Mouse (Mus musculus): ENCODE results near the gene Armh4. TPM values are rescaled to one million over a fixed set of nuclear protein-coding genes. Genes with fewer than 3 reads are reported as not detected.
"Not testable (repeated sequence)": the region's sequence is repeated elsewhere in the genome, so short reads cannot be mapped to it uniquely, and the experiment has no call there.

The Armh4 gene
- total and polyA plus RNA-seq, 3 experiments = not detected

DNA sequence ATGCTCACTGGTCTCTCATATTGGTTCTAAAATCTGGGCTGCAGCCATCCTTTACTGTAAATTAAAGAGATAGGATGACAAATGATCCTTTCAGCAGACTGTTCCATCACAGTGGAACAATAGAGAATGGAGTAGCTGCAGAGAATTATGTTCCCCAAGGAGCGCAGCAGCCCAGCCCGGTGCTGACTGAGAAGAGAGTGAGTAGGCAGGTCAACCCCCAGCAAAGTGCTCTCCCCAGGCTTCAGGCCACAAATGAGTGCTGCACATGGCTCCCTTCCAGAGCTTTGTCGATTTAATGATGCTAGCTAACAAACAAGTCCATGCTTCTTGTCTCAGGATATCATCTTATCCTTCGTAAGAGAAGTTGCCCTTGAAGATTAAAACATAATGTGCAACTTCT is 2.8 kb downstream of the Armh4 start:
- Histone ChIP-seq H3K4me3 (replicated peaks in 1 of 3; ENCODE audit: low read depth in 2 of 3, low read length in 2 of 3, poor library complexity in 1 of 3) (no peak overlapping the region), H3K4me1 (ENCODE audit: control insufficient read depth in 1 of 2, insufficient read depth in 2 of 2) (no peaks in the 10 kb centered on the region), H3K36me3 (replicated peaks in 1 of 2; ENCODE audit: control insufficient read depth in 1 of 2, insufficient read depth in 1 of 2, low read length in 1 of 2) (no peaks in the 10 kb centered on the region), H3K27ac (ENCODE audit: insufficient read depth, low read depth) (no peak overlapping the region), H3K9me3 (replicated peaks; ENCODE audit: low read length) (no peaks in the 10 kb centered on the region), H3K9ac (ENCODE audit: insufficient read depth, low read depth) (no peak overlapping the region), H3K4me2 (ENCODE audit: insufficient read depth, low read depth, poor library complexity, severe bottlenecking) (no peak overlapping the region), H3K27me3 (replicated peaks) (no peaks in the 10 kb centered on the region), H3K79me2 (replicated peaks; ENCODE audit: control insufficient read depth, extremely low read depth, insufficient read depth, poor library complexity, severe bottlenecking) (no peaks in the 10 kb centered on the region)
- TF ChIP-seq GABPA (IDR thresholded peaks at IDR 0.05; ENCODE audit: insufficient replicate concordance, low read depth, low read length) = no peak
- no peak for TF ChIP-seq MYC (IDR thresholded peaks at IDR 0.05; ENCODE audit: low read depth, low read length)
- TF ChIP-seq JUND (conservative IDR thresholded peaks at IDR 0.05; ENCODE audit: low read depth, low read length) = no peak
- TF ChIP-seq SMC3 (IDR thresholded peaks at IDR 0.05; ENCODE audit: low read depth, low read length) = no peak
- TF ChIP-seq ELF1 (IDR thresholded peaks at IDR 0.05; ENCODE audit: low read depth, low read length) = no peak
- no peak for TF ChIP-seq MXI1 (IDR thresholded peaks at IDR 0.05; ENCODE audit: low read depth, low read length)
- no peak for TF ChIP-seq SIN3A (IDR thresholded peaks at IDR 0.05; ENCODE audit: low read length)
- no peak for TF ChIP-seq ZNF384 (IDR thresholded peaks at IDR 0.05; ENCODE audit: low read depth, low read length)
- no peak for TF ChIP-seq NRF1 (IDR thresholded peaks at IDR 0.05; ENCODE audit: low read depth, low read length)
- TF ChIP-seq E2F4 (IDR thresholded peaks at IDR 0.05; ENCODE audit: insufficient replicate concordance, low read depth, low read length) = no peak
- TF ChIP-seq MEF2A (IDR thresholded peaks at IDR 0.05; ENCODE audit: borderline replicate concordance, low read depth, low read length) = no peak
- TF ChIP-seq RCOR1 (conservative IDR thresholded peaks at IDR 0.05; ENCODE audit: low read depth, low read length) = no peak
- in situ Hi-C loops (cut with MboI; ENCODE audit: low pct_ligation_motif_present, low pct_unique_long_range_greater_than_20kb, low sequenced_read_pairs) = no loop called here
- dilution Hi-C loops (cut with MboI; ENCODE audit: extremely low pct_ligation_motif_present, extremely low pct_unique_long_range_greater_than_20kb, low sequenced_read_pairs) = no loop called here
- DNase-seq (ENCODE audit: extremely low read depth) = no peak

DNA sequence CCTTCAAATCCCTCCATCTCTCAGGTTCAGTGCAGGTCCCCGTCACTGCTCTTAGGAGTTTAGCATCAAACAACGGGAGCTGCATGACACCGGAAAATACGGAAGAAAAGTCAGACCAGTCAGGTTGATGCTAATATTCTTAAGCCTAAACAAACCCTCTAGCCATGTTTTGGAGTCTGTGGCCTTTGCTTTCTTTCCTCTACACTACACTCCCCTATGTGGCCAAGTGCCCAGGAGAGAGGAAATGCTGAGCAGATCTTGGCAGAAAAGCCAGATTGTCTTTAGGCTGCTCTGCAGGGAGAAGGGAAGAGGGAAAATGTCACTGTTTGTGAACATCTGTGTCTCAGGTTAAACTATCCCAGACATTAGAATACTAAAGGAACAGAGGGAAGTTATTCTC is 5.6 kb downstream of the Armh4 start:
- H3K27ac ChIP-seq (ENCODE audit: insufficient read depth, low read depth); H3K27me3 ChIP-seq (replicated peaks); H3K36me3 ChIP-seq (replicated peaks in 1 of 2; ENCODE audit: control insufficient read depth in 1 of 2, insufficient read depth in 1 of 2, low read length in 1 of 2); H3K9ac ChIP-seq (ENCODE audit: insufficient read depth, low read depth); in situ Hi-C loops (cut with MboI; ENCODE audit: low pct_ligation_motif_present, low pct_unique_long_range_greater_than_20kb, low sequenced_read_pairs); H3K79me2 ChIP-seq (replicated peaks; ENCODE audit: control insufficient read depth, extremely low read depth, insufficient read depth, poor library complexity, severe bottlenecking); H3K4me2 ChIP-seq (ENCODE audit: insufficient read depth, low read depth, poor library complexity, severe bottlenecking); H3K4me1 ChIP-seq (ENCODE audit: control insufficient read depth in 1 of 2, insufficient read depth in 2 of 2); H3K4me3 ChIP-seq (replicated peaks in 1 of 3; ENCODE audit: low read depth in 2 of 3, low read length in 2 of 3, poor library complexity in 1 of 3); dilution Hi-C loops (cut with MboI; ENCODE audit: extremely low pct_ligation_motif_present, extremely low pct_unique_long_range_greater_than_20kb, low sequenced_read_pairs); H3K9me3 ChIP-seq (replicated peaks; ENCODE audit: low read length); DNase-seq (ENCODE audit: extremely low read depth): not testable (repeated sequence)

DNA sequence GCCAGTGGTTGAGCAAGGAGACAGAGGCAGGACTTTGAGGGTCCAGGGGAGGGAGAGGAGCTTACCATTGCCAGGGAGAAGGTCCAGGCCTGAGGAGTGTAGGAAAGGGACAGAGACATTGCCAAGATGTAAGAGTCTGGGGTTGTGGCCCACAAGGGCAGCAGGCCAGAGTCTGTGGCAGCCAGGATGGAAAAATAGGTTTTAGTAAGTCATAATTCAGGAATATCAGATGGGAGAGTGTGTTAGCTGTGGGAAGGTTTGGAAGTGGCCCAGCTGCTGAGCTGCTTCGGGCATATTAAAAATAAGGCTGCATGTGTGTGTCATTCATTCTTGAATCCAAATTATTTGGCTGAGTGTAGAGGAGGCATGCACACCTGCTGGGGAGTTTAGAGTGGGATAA is 11.4 kb downstream of the Armh4 start:
- Histone ChIP-seq H3K9me3 (replicated peaks; ENCODE audit: low read length) (no peaks in the 10 kb centered on the region), H3K27ac (ENCODE audit: insufficient read depth, low read depth) (no peak overlapping the region), H3K36me3 (replicated peaks in 1 of 2; ENCODE audit: control insufficient read depth in 1 of 2, insufficient read depth in 1 of 2, low read length in 1 of 2) (no peaks in the 10 kb centered on the region), H3K4me3 (replicated peaks in 1 of 3; ENCODE audit: low read depth in 2 of 3, low read length in 2 of 3, poor library complexity in 1 of 3) (no peak overlapping the region), H3K4me1 (ENCODE audit: control insufficient read depth in 1 of 2, insufficient read depth in 2 of 2) (peaks cover 0 to 25% of the 10 kb centered on the region in 2 experiments; a peak in 2 of 4 replicates), H3K79me2 (replicated peaks; ENCODE audit: control insufficient read depth, extremely low read depth, insufficient read depth, poor library complexity, severe bottlenecking) (no peaks in the 10 kb centered on the region), H3K9ac (ENCODE audit: insufficient read depth, low read depth) (no peak overlapping the region), H3K4me2 (ENCODE audit: insufficient read depth, low read depth, poor library complexity, severe bottlenecking) (no peak overlapping the region), H3K27me3 (replicated peaks) (no peaks in the 10 kb centered on the region)
- DNase-seq (ENCODE audit: extremely low read depth) = no peak
- TF ChIP-seq TBP (conservative IDR thresholded peaks at IDR 0.05; ENCODE audit: low read depth, low read length) = no peak
- no peak for TF ChIP-seq KAT2A (IDR thresholded peaks at IDR 0.05; ENCODE audit: insufficient replicate concordance, low read length)
- TF ChIP-seq EP300 (IDR thresholded peaks at IDR 0.05; ENCODE audit: low read length) = no peak
- TF ChIP-seq USF2 (conservative IDR thresholded peaks at IDR 0.05; ENCODE audit: low read depth, low read length) = no peak
- no peak for TF ChIP-seq MYC (IDR thresholded peaks at IDR 0.05; ENCODE audit: low read depth, low read length)
- TF ChIP-seq POLR2AphosphoS2 (IDR thresholded peaks at IDR 0.05; ENCODE audit: low read depth, low read length) = no peak
- no peak for TF ChIP-seq POLR2A (IDR thresholded peaks at IDR 0.05; ENCODE audit: low read depth, low read length)
- TF ChIP-seq MEF2A (IDR thresholded peaks at IDR 0.05; ENCODE audit: borderline replicate concordance, low read depth, low read length) = no peak
- no peak for TF ChIP-seq ZKSCAN1 (IDR thresholded peaks at IDR 0.05; ENCODE audit: borderline replicate concordance, low read depth, low read length)
- no peak for TF ChIP-seq BHLHE40 (IDR thresholded peaks at IDR 0.05; ENCODE audit: low read depth, low read length)
- dilution Hi-C loops (cut with MboI; ENCODE audit: extremely low pct_ligation_motif_present, extremely low pct_unique_long_range_greater_than_20kb, low sequenced_read_pairs) (no loop called here), in situ Hi-C loops (cut with MboI; ENCODE audit: low pct_ligation_motif_present, low pct_unique_long_range_greater_than_20kb, low sequenced_read_pairs) (no loop called here)

Measured in CH12.LX (cell line).